Mouse (Mus musculus) forebrain, embryonic 11.5 days (tissue): ENCODE data around the gene Hpcal1. TPM values are rescaled to one million over a fixed set of nuclear protein-coding genes. Genes with fewer than 3 reads are reported as not detected.
"Not testable (repeated sequence)": the region's sequence is repeated elsewhere in the genome, so short reads cannot be mapped to it uniquely, and the experiment has no call there.

Experiments used
- ATAC-seq: fragments of 200-750 bp; cut with Nextera tagmentation; replicated peaks from 2 replicates; pipeline ENCODE4 v1.8.0; 2017; ENCODE audit warnings: moderate TSS enrichment; ENCODE audit not compliant: low FRiP score
- DNase-seq: peaks from one replicate; pipeline ENCODE4 v3.0.0-alpha.2; 2017; ENCODE audit warnings: low spot score
- H3K27ac ChIP-seq: fragments of 300-500 bp; sonication (generic); 2 replicates; pipeline ENCODE4 v1.5.1; 2014; ENCODE audit warnings: low read depth, low read length
- H3K27me3 ChIP-seq: fragments of 300-500 bp; sonication (generic); 2 replicates; pipeline ENCODE4 v1.6.1; 2014; ENCODE audit warnings: mild to moderate bottlenecking, low read length, mixed read lengths; ENCODE audit not compliant: control insufficient read depth, insufficient read depth
- H3K36me3 ChIP-seq: fragments of 300-500 bp; sonication (generic); 2 replicates; pipeline ENCODE4 v1.6.1; 2014; ENCODE audit warnings: mild to moderate bottlenecking, low read length, moderate library complexity, mixed read lengths; ENCODE audit not compliant: control insufficient read depth, insufficient read depth
- H3K4me1 ChIP-seq: fragments of 300-500 bp; sonication (generic); replicated peaks from 2 replicates; pipeline ENCODE4 v1.6.1; 2014; ENCODE audit warnings: low read length, mixed read lengths; ENCODE audit not compliant: control insufficient read depth, insufficient read depth
- H3K4me2 ChIP-seq: fragments of 300-500 bp; sonication (generic); 2 replicates; pipeline ENCODE4 v1.6.1; 2014; ENCODE audit warnings: low read depth, mild to moderate bottlenecking, low read length, moderate library complexity, mixed read lengths; ENCODE audit not compliant: severe bottlenecking
- H3K4me3 ChIP-seq: fragments of 300-500 bp; sonication (generic); 2 replicates; pipeline ENCODE4 v1.5.1; 2014; ENCODE audit warnings: low read depth, low read length
- H3K9ac ChIP-seq: fragments of 300-500 bp; sonication (generic); 2 replicates; pipeline ENCODE4 v1.6.1; 2014; ENCODE audit warnings: low read length
- H3K9me3 ChIP-seq: fragments of 300-500 bp; sonication (generic); 2 replicates; pipeline ENCODE4 v1.6.1; 2016; ENCODE audit warnings: low read length, mixed read lengths; ENCODE audit not compliant: control insufficient read depth
- WGBS: fragments of 180-500 bp; shearing (Covaris S2); extraction: QIAGEN DNeasy Blood & Tissue Kit; methylation state at CpG from one replicate; pipeline ENCODE4 v1.1.7; 2014; 5-methylcytosine and 5-hydroxymethylcytosine counted together
- polyA plus RNA-seq: library from polyadenylated mRNA; unstranded; fragments of >200 nt; fragmentation: Nextera tagmentation; extraction: Ambion mirVana; gene quantifications from 2 replicates; pipeline ENCODE4 v1.2.1, GENCODE M21; 2014

Gene Hpcal1
- polyA plus RNA-seq, 1 experiment from 2014 or later, result 41.9 TPM

DNA sequence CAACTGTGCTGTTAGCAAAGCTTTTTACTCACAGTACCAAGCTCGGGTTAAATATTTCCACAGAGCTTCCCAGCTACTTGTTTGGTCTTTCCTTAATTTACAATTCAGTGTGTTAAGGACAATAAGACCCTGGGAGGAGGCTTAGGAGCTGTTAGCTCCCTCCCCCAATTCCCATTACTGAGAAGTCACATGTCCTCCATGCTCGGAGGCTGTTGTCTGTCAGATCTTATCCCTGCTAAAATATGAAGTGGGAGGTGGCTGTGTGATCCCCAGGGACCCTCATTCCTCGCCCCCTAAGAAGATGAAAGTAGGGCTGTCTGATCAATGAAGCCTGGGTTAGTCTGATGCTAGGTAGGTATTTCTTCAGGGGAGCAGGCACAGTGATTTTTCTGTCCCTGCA, 88.4 kb downstream of the Hpcal1 start:
- Histone ChIP-seq H3K4me1 (0 out of 2 replicates have a peak, but pooled peaks cover 2% of the 10 kb centered on the region), H3K27me3 (no peaks in the 10 kb centered on the region), H3K36me3 (no peaks in the 10 kb centered on the region), H3K27ac (no peak overlapping the region), H3K4me2 (no peak overlapping the region), H3K4me3 (no peak overlapping the region), H3K9me3 (no peaks in the 10 kb centered on the region), H3K9ac (no peak overlapping the region)
- DNase-seq, result no peak
- no peak for ATAC-seq
- WGBS, result 27% methylated on average over 3 of the region's 3 CpGs

DNA sequence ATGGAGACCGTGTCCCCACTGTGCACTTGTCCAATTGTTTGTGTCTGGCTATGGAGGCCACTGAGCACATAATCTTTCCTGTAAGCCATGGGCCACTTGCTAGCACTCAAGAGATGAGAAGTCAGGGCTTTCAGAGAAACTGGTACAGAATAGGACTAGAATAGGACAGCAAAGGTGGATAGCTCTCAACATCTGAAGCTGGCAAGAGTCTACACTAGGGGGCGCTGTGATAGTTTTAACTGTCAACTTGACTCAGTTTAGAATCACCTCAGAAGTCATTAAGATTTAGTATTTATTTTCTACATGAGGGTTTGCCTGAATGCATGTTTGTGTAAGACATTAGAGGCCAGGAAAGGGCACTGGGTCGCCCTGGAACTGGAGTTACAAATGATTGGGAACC, 98.8 kb downstream of the Hpcal1 start:
- Histone ChIP-seq H3K27ac (no peak overlapping the region), H3K9me3 (no peaks in the 10 kb centered on the region), H3K27me3 (no peaks in the 10 kb centered on the region), H3K36me3 (no peaks in the 10 kb centered on the region), H3K4me3 (no peak overlapping the region), H3K9ac (no peak overlapping the region), H3K4me2 (no peak overlapping the region), H3K4me1 (no peaks in the 10 kb centered on the region)
- WGBS, result 49% methylated on average over 3 of the region's 3 CpGs
- ATAC-seq (no peak), DNase-seq (no peak)

- Histone ChIP-seq H3K27me3 (no peaks in the 10 kb centered on the region), H3K9me3 (no peaks in the 10 kb centered on the region), H3K9ac (no peak overlapping the region), H3K4me3 (no peak overlapping the region), H3K4me1 (no peaks in the 10 kb centered on the region), H3K27ac (no peak overlapping the region), H3K36me3 (no peaks in the 10 kb centered on the region), H3K4me2 (no peak overlapping the region)
- 87% methylated on average over 6 of the region's 6 CpGs for WGBS
- ATAC-seq, result no peak
- DNase-seq, result no peak
Observed at GRCm38 (mm10) chr12:17791111-17791510, 100.5 kb downstream of the Hpcal1 start.

DNA sequence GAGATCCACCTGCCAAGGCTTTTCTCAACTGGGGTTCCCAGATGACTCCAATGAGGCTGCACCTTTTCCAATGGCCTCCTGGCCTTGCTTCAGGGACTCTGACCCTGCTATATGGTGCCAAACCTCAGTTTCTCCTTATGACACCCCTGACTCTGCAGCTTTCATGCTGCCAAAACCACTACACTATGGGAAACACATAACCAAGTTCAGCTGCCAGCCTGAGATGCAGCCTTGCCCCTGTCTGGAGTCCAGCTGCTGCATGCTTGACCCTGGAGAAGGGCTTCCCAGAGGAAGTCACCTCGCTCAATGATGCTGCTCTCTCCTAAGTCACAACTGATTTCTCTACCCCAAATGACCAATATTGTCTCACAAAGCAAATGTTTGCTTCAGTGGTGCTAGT, 102.1 kb downstream of the Hpcal1 start:
- no peak overlapping the region for H3K27ac ChIP-seq
- no peak overlapping the region for H3K4me3 ChIP-seq
- H3K4me2 ChIP-seq, result no peak overlapping the region
- no peaks in the 10 kb centered on the region for H3K36me3 ChIP-seq
- no peak overlapping the region for H3K9ac ChIP-seq
- no peak for DNase-seq
- WGBS, result 83% methylated on average over 1 of the region's 1 CpGs
- no peak for ATAC-seq
- H3K4me1 ChIP-seq, result no peaks in the 10 kb centered on the region
- no peaks in the 10 kb centered on the region for H3K27me3 ChIP-seq
- no peaks in the 10 kb centered on the region for H3K9me3 ChIP-seq

DNA sequence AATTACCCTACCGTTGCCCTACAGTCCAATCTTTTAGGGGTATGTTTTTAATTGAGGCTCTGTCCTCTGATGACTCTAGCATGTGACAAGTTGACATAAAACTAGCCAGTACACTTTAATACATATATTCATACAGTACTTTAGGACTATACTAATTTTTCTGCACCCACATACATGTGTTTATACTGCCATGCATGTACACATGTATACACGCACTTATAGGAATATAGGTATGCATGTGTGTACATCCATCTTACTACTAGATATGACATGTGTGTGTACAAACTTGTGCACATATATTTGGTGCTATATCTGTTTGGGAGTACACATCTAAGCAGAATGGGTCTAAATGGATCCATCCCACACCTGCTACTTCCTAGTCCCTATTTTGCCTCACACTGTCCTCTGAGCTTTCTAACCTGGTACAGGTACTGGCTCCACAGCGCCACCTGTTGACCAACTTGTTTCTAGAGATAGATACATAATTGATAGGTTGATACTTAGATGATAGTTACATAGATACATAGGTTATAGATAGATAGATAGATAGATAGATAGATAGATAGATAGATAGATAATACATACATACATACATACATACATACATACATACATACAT, 105.1 kb downstream of the Hpcal1 start:
- ATAC-seq, result 0 out of 2 replicates have a peak, but pooled peaks have one; percentile 42
- Histone ChIP-seq H3K9ac (no peak overlapping the region), H3K4me2 (no peak overlapping the region), H3K36me3 (no peaks in the 10 kb centered on the region), H3K9me3 (no peaks in the 10 kb centered on the region), H3K4me3 (no peak overlapping the region), H3K4me1 (no peaks in the 10 kb centered on the region), H3K27ac (no peak overlapping the region), H3K27me3 (no peaks in the 10 kb centered on the region)
- WGBS, result 60% methylated on average over 3 of the region's 3 CpGs
- peak; percentile 73 for DNase-seq

- H3K4me3 ChIP-seq, H3K27ac ChIP-seq, ATAC-seq, H3K4me1 ChIP-seq, H3K9ac ChIP-seq, H3K27me3 ChIP-seq, H3K9me3 ChIP-seq, H3K36me3 ChIP-seq, DNase-seq, H3K4me2 ChIP-seq: not testable (repeated sequence)
- WGBS, result 95% methylated on average over 11 of the region's 11 CpGs
Observed at GRCm38 (mm10) chr12:17798261-17798660, 107.6 kb downstream of the Hpcal1 start.

- ATAC-seq, result no peak
- Histone ChIP-seq H3K4me3 (no peak overlapping the region), H3K4me1 (no peaks in the 10 kb centered on the region), H3K27ac (no peak overlapping the region), H3K4me2 (no peak overlapping the region), H3K9me3 (no peaks in the 10 kb centered on the region), H3K27me3 (no peaks in the 10 kb centered on the region), H3K36me3 (no peaks in the 10 kb centered on the region), H3K9ac (no peak overlapping the region)
- WGBS, result 40% methylated on average over 2 of the region's 2 CpGs
- peak; percentile 74 for DNase-seq
Observed at GRCm38 (mm10) chr12:17808542-17808941, 117.9 kb downstream of the Hpcal1 start.

- H3K9ac ChIP-seq, H3K4me1 ChIP-seq, DNase-seq, H3K27ac ChIP-seq, H3K9me3 ChIP-seq, H3K27me3 ChIP-seq, ATAC-seq, H3K4me3 ChIP-seq, H3K4me2 ChIP-seq, H3K36me3 ChIP-seq: not testable (repeated sequence)
- WGBS, result 82% methylated on average over 1 of the region's 1 CpGs
Observed at GRCm38 (mm10) chr12:17835279-17835678, 144.6 kb downstream of the Hpcal1 start.
